Mouse (Mus musculus) intestine, embryonic 15.5 days (tissue): ENCODE measurements at regions not wholly inside any gene's neighbourhood (a gene's known extent, or its start where the extent isn't known, plus 50 kb on each side); places are given as distances from the start of the nearest gene placed in this dataset.
"Not testable (repeated sequence)": the region's sequence is repeated elsewhere in the genome, so short reads cannot be mapped to it uniquely, and the experiment has no call there.

Source experiments
- ATAC-seq: fragments of 200-750 bp; cut with Nextera tagmentation; 2 replicates; pipeline ENCODE4 v1.8.0; 2017; ENCODE audit warnings: moderate TSS enrichment, moderate library complexity
- H3K27ac ChIP-seq: fragments of 300-500 bp; sonication (generic); 2 replicates; pipeline ENCODE4 v1.5.1; 2015; ENCODE audit warnings: mild to moderate bottlenecking, inconsistent platforms
- H3K27me3 ChIP-seq: fragments of 300-500 bp; sonication (generic); replicated peaks from 2 replicates; pipeline ENCODE4 v1.6.1; 2015; ENCODE audit warnings: inconsistent platforms
- H3K36me3 ChIP-seq: fragments of 300-500 bp; sonication (generic); 2 replicates; pipeline ENCODE4 v1.6.1; 2015; ENCODE audit warnings: inconsistent platforms
- H3K4me1 ChIP-seq: fragments of 300-500 bp; sonication (generic); replicated peaks from 2 replicates; pipeline ENCODE4 v1.6.1; 2015; ENCODE audit warnings: inconsistent platforms
- H3K4me2 ChIP-seq: fragments of 300-500 bp; sonication (generic); replicated peaks from 2 replicates; pipeline ENCODE4 v1.6.1; 2015; ENCODE audit warnings: mild to moderate bottlenecking, inconsistent platforms
- H3K4me3 ChIP-seq: fragments of 300-500 bp; sonication (generic); replicated peaks from 2 replicates; pipeline ENCODE4 v1.5.1; 2015; ENCODE audit warnings: inconsistent platforms
- H3K9ac ChIP-seq: fragments of 300-500 bp; sonication (generic); 2 replicates; pipeline ENCODE4 v1.6.1; 2015; ENCODE audit warnings: inconsistent platforms
- H3K9me3 ChIP-seq: fragments of 300-500 bp; sonication (generic); 2 replicates; pipeline ENCODE4 v1.6.1; 2016; ENCODE audit warnings: inconsistent platforms
- WGBS: fragments of 180-500 bp; shearing (Covaris S2); methylation state at CpG from one replicate; pipeline ENCODE4 v1.1.7; 2015; 5-methylcytosine and 5-hydroxymethylcytosine counted together

- Histone ChIP-seq H3K27ac (no peak overlapping the region), H3K27me3 (no peaks in the 10 kb centered on the region), H3K36me3 (no peaks in the 10 kb centered on the region), H3K9me3 (no peaks in the 10 kb centered on the region), H3K4me3 (no peak overlapping the region), H3K4me1 (0 out of 2 replicates have a peak, but pooled peaks cover 9% of the 10 kb centered on the region), H3K9ac (no peak overlapping the region), H3K4me2 (no peak overlapping the region)
- ATAC-seq = no peak
- WGBS = 68% methylated on average over 5 of the region's 5 CpGs
Measured at GRCm38 (mm10) chr6:53207781-53208180, 79.3 kb upstream of the Creb5 start.

GRCm38 (mm10) chr6:53207361-53207760 is 79.7 kb upstream of the Creb5 start:
- 40% methylated on average over 2 of the region's 2 CpGs for WGBS

GRCm38 (mm10) chr6:53201281-53201956 is 85.7 kb upstream of the Creb5 start:
- no peaks in the 10 kb centered on the region for H3K9me3 ChIP-seq
- H3K27me3 ChIP-seq = no peaks in the 10 kb centered on the region
- no peak overlapping the region for H3K4me2 ChIP-seq
- no peak overlapping the region for H3K27ac ChIP-seq
- H3K4me1 ChIP-seq = 0 out of 2 replicates have a peak, but pooled peaks cover 6% of the 10 kb centered on the region
- no peaks in the 10 kb centered on the region for H3K36me3 ChIP-seq
- ATAC-seq = no peak
- no peak overlapping the region for H3K4me3 ChIP-seq
- no peak overlapping the region for H3K9ac ChIP-seq
- WGBS = 15% methylated on average over 10 of the region's 10 CpGs

More at GRCm38 (mm10) chr6:53207361-53207760, 79.7 kb upstream of the Creb5 start:
- Histone ChIP-seq H3K9ac (no peak overlapping the region), H3K9me3 (no peaks in the 10 kb centered on the region), H3K4me1 (0 out of 2 replicates have a peak, but pooled peaks cover 9% of the 10 kb centered on the region), H3K36me3 (no peaks in the 10 kb centered on the region), H3K27ac (no peak overlapping the region), H3K4me2 (no peak overlapping the region), H3K27me3 (no peaks in the 10 kb centered on the region), H3K4me3 (no peak overlapping the region)
- no peak for ATAC-seq

- Histone ChIP-seq H3K4me2 (no peak overlapping the region), H3K4me1 (0 out of 2 replicates have a peak, but pooled peaks cover 6% of the 10 kb centered on the region), H3K36me3 (no peaks in the 10 kb centered on the region), H3K27me3 (no peaks in the 10 kb centered on the region), H3K27ac (no peak overlapping the region), H3K9ac (no peak overlapping the region), H3K4me3 (no peak overlapping the region), H3K9me3 (no peaks in the 10 kb centered on the region)
- 93% methylated on average over 2 of the region's 2 CpGs for WGBS
- ATAC-seq = no peak
Measured at GRCm38 (mm10) chr6:53199474-53199873, 87.6 kb upstream of the Creb5 start.

GRCm38 (mm10) chr6:53182131-53182530 is 104.9 kb upstream of the Creb5 start:
- not testable (repeated sequence) for H3K4me1 ChIP-seq, H3K27me3 ChIP-seq, H3K9me3 ChIP-seq, ATAC-seq, H3K27ac ChIP-seq, H3K4me3 ChIP-seq, H3K36me3 ChIP-seq, H3K9ac ChIP-seq, H3K4me2 ChIP-seq
- 93% methylated on average over 17 of the region's 17 CpGs for WGBS

- no peak for ATAC-seq
- Histone ChIP-seq H3K36me3 (no peaks in the 10 kb centered on the region), H3K4me1 (no peaks in the 10 kb centered on the region), H3K9ac (no peak overlapping the region), H3K4me2 (peak overlapping the region; percentile 44), H3K9me3 (no peaks in the 10 kb centered on the region), H3K27ac (no peak overlapping the region), H3K27me3 (no peaks in the 10 kb centered on the region), H3K4me3 (no peak overlapping the region; the same call in 1 of the 2 replicates)
- 6% methylated on average over 10 of the region's 10 CpGs for whole genome bisulfite sequencing
Measured at GRCm38 (mm10) chr6:53164423-53164841, 96.0 kb upstream of the Jazf1 start.

GRCm38 (mm10) chr6:53163091-53163490 is 94.7 kb upstream of the Jazf1 start:
- no peak overlapping the region for H3K4me2 ChIP-seq
- 92% methylated on average over 7 of the region's 7 CpGs for WGBS
- H3K4me3 ChIP-seq = no peak overlapping the region
- H3K27me3 ChIP-seq = no peaks in the 10 kb centered on the region
- no peak overlapping the region for H3K27ac ChIP-seq
- no peaks in the 10 kb centered on the region for H3K9me3 ChIP-seq
- no peak overlapping the region for H3K9ac ChIP-seq
- ATAC-seq = no peak
- H3K4me1 ChIP-seq = no peaks in the 10 kb centered on the region
- H3K36me3 ChIP-seq = no peaks in the 10 kb centered on the region

- Histone ChIP-seq H3K27ac (no peak overlapping the region), H3K9me3 (no peaks in the 10 kb centered on the region), H3K9ac (no peak overlapping the region), H3K4me2 (no peak overlapping the region), H3K4me1 (no peaks in the 10 kb centered on the region), H3K36me3 (no peaks in the 10 kb centered on the region), H3K4me3 (no peak overlapping the region), H3K27me3 (no peaks in the 10 kb centered on the region)
- 82% methylated on average over 2 of the region's 2 CpGs for WGBS
- ATAC-seq = no peak
Measured at GRCm38 (mm10) chr6:53161627-53162026, 93.2 kb upstream of the Jazf1 start.

GRCm38 (mm10) chr6:53154621-53155020 is 86.2 kb upstream of the Jazf1 start:
- H3K9me3 ChIP-seq = no peaks in the 10 kb centered on the region
- no peak overlapping the region for H3K4me2 ChIP-seq
- no peak for ATAC-seq
- H3K4me3 ChIP-seq = no peak overlapping the region
- no peaks in the 10 kb centered on the region for H3K36me3 ChIP-seq
- WGBS = 46% methylated on average over 4 of the region's 4 CpGs
- H3K27ac ChIP-seq = no peak overlapping the region
- H3K9ac ChIP-seq = no peak overlapping the region
- H3K27me3 ChIP-seq = no peaks in the 10 kb centered on the region
- no peaks in the 10 kb centered on the region for H3K4me1 ChIP-seq

GRCm38 (mm10) chr6:53147478-53147877 is 79.0 kb upstream of the Jazf1 start:
- Histone ChIP-seq H3K9me3 (no peaks in the 10 kb centered on the region), H3K36me3 (no peaks in the 10 kb centered on the region), H3K4me3 (no peak overlapping the region), H3K27me3 (no peaks in the 10 kb centered on the region), H3K27ac (no peak overlapping the region), H3K9ac (no peak overlapping the region), H3K4me1 (no peaks in the 10 kb centered on the region; the same call in 1 of the 2 replicates), H3K4me2 (no peak overlapping the region)
- WGBS = 47% methylated on average over 5 of the region's 5 CpGs
- ATAC-seq = no peak

GRCm38 (mm10) chr6:53143846-53144584 is 75.6 kb upstream of the Jazf1 start:
- H3K27me3 ChIP-seq = no peaks in the 10 kb centered on the region
- no peak overlapping the region for H3K4me3 ChIP-seq
- ATAC-seq = no peak
- no peaks in the 10 kb centered on the region for H3K36me3 ChIP-seq
- 27% methylated on average over 4 of the region's 4 CpGs for WGBS
- no peaks in the 10 kb centered on the region; the same call in 1 of the 2 replicates for H3K4me1 ChIP-seq
- no peak overlapping the region for H3K9ac ChIP-seq
- H3K4me2 ChIP-seq = no peak overlapping the region
- no peak overlapping the region for H3K27ac ChIP-seq
- H3K9me3 ChIP-seq = no peaks in the 10 kb centered on the region

GRCm38 (mm10) chr6:53134410-53134809 is 66.0 kb upstream of the Jazf1 start:
- 42% methylated on average over 2 of the region's 2 CpGs for WGBS
- ATAC-seq = no peak

More at GRCm38 (mm10) chr6:53134410-53134809, 66.0 kb upstream of the Jazf1 start:
- no peak overlapping the region for H3K27ac ChIP-seq
- H3K4me2 ChIP-seq = no peak overlapping the region
- H3K4me1 ChIP-seq = no peaks in the 10 kb centered on the region
- H3K9me3 ChIP-seq = no peaks in the 10 kb centered on the region
- H3K4me3 ChIP-seq = no peak overlapping the region
- no peak overlapping the region for H3K9ac ChIP-seq
- H3K27me3 ChIP-seq = no peaks in the 10 kb centered on the region
- H3K36me3 ChIP-seq = no peaks in the 10 kb centered on the region
